Mouse (Mus musculus) CH12.LX (cell line): Measurements from ENCODE around the gene Nid2. TPM values are rescaled to one million over a fixed set of nuclear protein-coding genes. Genes with fewer than 3 reads are reported as not detected.
A peak's percentile ranks its signal among the peaks of the same experiment; 100 is the strongest.

ENCODE experiments used
- DNase-seq: peaks from one replicate; pipeline ENCODE4 v3.0.0-alpha.2; 2013; ENCODE audit errors: extremely low read depth
- H3K27ac ChIP-seq: 2 replicates; pipeline ENCODE4 v1.5.1; 2012; ENCODE audit warnings: low read depth, mild to moderate bottlenecking, control low read depth, moderate library complexity; ENCODE audit not compliant: insufficient read depth
- H3K27me3 ChIP-seq: replicated peaks from 2 replicates; pipeline ENCODE3; 2012; ENCODE audit warnings: inconsistent platforms
- H3K36me3 ChIP-seq, 2 experiments: replicated peaks in 1 of 2; 2 replicates each; pipeline versions ENCODE3 to v1.6.1; 2012; ENCODE audit warnings: inconsistent platforms in 1 of 2, low read length in 1 of 2, mild to moderate bottlenecking in 1 of 2, mixed read lengths in 1 of 2, moderate library complexity in 1 of 2; ENCODE audit not compliant: control insufficient read depth in 1 of 2, insufficient read depth in 1 of 2
- H3K4me1 ChIP-seq, 2 experiments: 2 replicates each; pipeline ENCODE4 v1.6.1; 2012; ENCODE audit warnings: inconsistent platforms in 1 of 2, moderate library complexity in 1 of 2; ENCODE audit not compliant: insufficient read depth in 2 of 2, control insufficient read depth in 1 of 2
- H3K4me2 ChIP-seq: 2 replicates; pipeline ENCODE4 v1.6.1; 2012; ENCODE audit warnings: low read depth, mild to moderate bottlenecking, control low read depth; ENCODE audit not compliant: poor library complexity, insufficient read depth, severe bottlenecking
- H3K4me3 ChIP-seq, 3 experiments: fragments of 150-350 bp in 1 of 3; sonication (generic) in 1 of 3; replicated peaks in 1 of 3; 2 replicates each; pipeline versions ENCODE3 to v1.5.1; 2011 to 2012; ENCODE audit warnings: low read depth in 2 of 3, low read length in 2 of 3, mild to moderate bottlenecking in 2 of 3, moderate library complexity in 2 of 3, control low read depth in 1 of 3, improper control_type of control experiment in 1 of 3, inconsistent platforms in 1 of 3, mixed read lengths in 1 of 3; ENCODE audit not compliant: poor library complexity in 1 of 3
- H3K79me2 ChIP-seq: replicated peaks from 2 replicates; pipeline ENCODE4 v1.6.1; 2012; ENCODE audit warnings: mild to moderate bottlenecking, moderate library complexity; ENCODE audit not compliant: control insufficient read depth, poor library complexity, insufficient read depth, severe bottlenecking; ENCODE audit errors: extremely low read depth
- H3K9ac ChIP-seq: 2 replicates; pipeline ENCODE4 v1.6.1; 2012; ENCODE audit warnings: low read depth, mild to moderate bottlenecking, control low read depth, moderate library complexity; ENCODE audit not compliant: insufficient read depth
- H3K9me3 ChIP-seq: replicated peaks from 2 replicates; pipeline ENCODE3; 2012; ENCODE audit warnings: low read length, inconsistent platforms, mixed read lengths
- CHD1 ChIP-seq: IDR thresholded peaks from 2 replicates; pipeline ENCODE4 v1.6.1; 2012; ENCODE audit warnings: low read depth, low read length, improper control_type of control experiment, inconsistent platforms
- CHD2 ChIP-seq: IDR thresholded peaks from 2 replicates; pipeline ENCODE4 v1.6.1; 2011; ENCODE audit warnings: low read length, improper control_type of control experiment
- CTCF ChIP-seq, 2 experiments: IDR thresholded peaks in 1 of 2; conservative IDR thresholded peaks in 1 of 2; 2 replicates each; pipeline ENCODE4 v1.5.1; 2011 to 2012; ENCODE audit warnings: low read depth in 2 of 2, low read length in 2 of 2, improper control_type of control experiment in 1 of 2, inconsistent platforms in 1 of 2, mild to moderate bottlenecking in 1 of 2, moderate library complexity in 1 of 2
- ELF1 ChIP-seq: IDR thresholded peaks from 2 replicates; pipeline ENCODE4 v1.6.1; 2014; ENCODE audit warnings: low read depth, mild to moderate bottlenecking, inconsistent platforms, low read length, improper control_type of control experiment
- EP300 ChIP-seq: IDR thresholded peaks from 2 replicates; pipeline ENCODE4 v1.6.1; 2011; ENCODE audit warnings: low read length, improper control_type of control experiment
- ETS1 ChIP-seq: conservative IDR thresholded peaks from 2 replicates; pipeline ENCODE4 v1.6.1; 2012; ENCODE audit warnings: low read depth, mild to moderate bottlenecking, inconsistent platforms, low read length, improper control_type of control experiment, moderate library complexity
- HCFC1 ChIP-seq: IDR thresholded peaks from 2 replicates; pipeline ENCODE4 v1.6.1; 2012; ENCODE audit warnings: low read depth, mild to moderate bottlenecking, inconsistent platforms, low read length, improper control_type of control experiment
- IRF4 ChIP-seq: IDR thresholded peaks from 2 replicates; pipeline ENCODE4 v1.6.1; 2014; ENCODE audit warnings: low read depth, mild to moderate bottlenecking, inconsistent platforms, low read length, improper control_type of control experiment
- JUN ChIP-seq: IDR thresholded peaks from 2 replicates; pipeline ENCODE4 v1.6.1; 2011; ENCODE audit warnings: low read depth, mild to moderate bottlenecking, low read length, improper control_type of control experiment, moderate library complexity; ENCODE audit not compliant: insufficient read depth
- JUND ChIP-seq: conservative IDR thresholded peaks from 2 replicates; pipeline ENCODE4 v1.6.1; 2011; ENCODE audit warnings: low read depth, low read length, improper control_type of control experiment
- KAT2A ChIP-seq: IDR thresholded peaks from 2 replicates; pipeline ENCODE4 v1.6.1; 2012; ENCODE audit warnings: low read length, improper control_type of control experiment, inconsistent platforms; ENCODE audit not compliant: insufficient replicate concordance
- MAX ChIP-seq: IDR thresholded peaks from 2 replicates; pipeline ENCODE4 v1.6.1; 2011; ENCODE audit warnings: low read length, improper control_type of control experiment
- MAZ ChIP-seq: IDR thresholded peaks from 2 replicates; pipeline ENCODE4 v1.6.1; 2012; ENCODE audit warnings: low read depth, mild to moderate bottlenecking, inconsistent platforms, low read length, improper control_type of control experiment, moderate library complexity
- MEF2A ChIP-seq: IDR thresholded peaks from 2 replicates; pipeline ENCODE4 v1.6.1; 2014; ENCODE audit warnings: low read depth, mild to moderate bottlenecking, inconsistent platforms, low read length, improper control_type of control experiment, borderline replicate concordance
- MXI1 ChIP-seq: IDR thresholded peaks from 2 replicates; pipeline ENCODE4 v1.6.1; 2011; ENCODE audit warnings: mild to moderate bottlenecking, low read depth, low read length, improper control_type of control experiment
- MYC ChIP-seq: IDR thresholded peaks from 2 replicates; pipeline ENCODE4 v1.6.1; 2011; ENCODE audit warnings: low read depth, mild to moderate bottlenecking, improper control_type of control experiment, low read length
- NRF1 ChIP-seq: IDR thresholded peaks from 2 replicates; pipeline ENCODE4 v1.6.1; 2014; ENCODE audit warnings: low read depth, mild to moderate bottlenecking, inconsistent platforms, low read length, improper control_type of control experiment, moderate library complexity
- PAX5 ChIP-seq: IDR thresholded peaks from 2 replicates; pipeline ENCODE4 v1.6.1; 2012; ENCODE audit warnings: low read length, inconsistent platforms, mixed read lengths
- POLR2AphosphoS2 ChIP-seq: IDR thresholded peaks from 2 replicates; pipeline ENCODE4 v1.6.1; 2011; ENCODE audit warnings: low read depth, low read length, improper control_type of control experiment
- RAD21 ChIP-seq: IDR thresholded peaks from 2 replicates; pipeline ENCODE4 v1.6.1; 2011; ENCODE audit warnings: low read depth, mild to moderate bottlenecking, low read length, improper control_type of control experiment, moderate library complexity
- RCOR1 ChIP-seq: conservative IDR thresholded peaks from 2 replicates; pipeline ENCODE4 v1.6.1; 2012; ENCODE audit warnings: low read depth, mild to moderate bottlenecking, inconsistent platforms, low read length, improper control_type of control experiment
- SMC3 ChIP-seq: IDR thresholded peaks from 2 replicates; pipeline ENCODE4 v1.6.1; 2011; ENCODE audit warnings: low read depth, low read length, improper control_type of control experiment
- TBP ChIP-seq: conservative IDR thresholded peaks from 2 replicates; pipeline ENCODE4 v1.6.1; 2011; ENCODE audit warnings: low read depth, low read length, improper control_type of control experiment
- TCF12 ChIP-seq: IDR thresholded peaks from 2 replicates; pipeline ENCODE4 v1.6.1; 2014; ENCODE audit warnings: low read depth, mild to moderate bottlenecking, inconsistent platforms, low read length, improper control_type of control experiment
- UBTF ChIP-seq: IDR thresholded peaks from 2 replicates; pipeline ENCODE4 v1.6.1; 2012; ENCODE audit warnings: low read depth, mild to moderate bottlenecking, inconsistent platforms, low read length, improper control_type of control experiment, moderate library complexity
- USF2 ChIP-seq: conservative IDR thresholded peaks from 2 replicates; pipeline ENCODE4 v1.6.1; 2011; ENCODE audit warnings: low read depth, low read length, improper control_type of control experiment
- ZC3H11A ChIP-seq: IDR thresholded peaks from 2 replicates; pipeline ENCODE4 v1.6.1; 2012; ENCODE audit warnings: low read depth, mild to moderate bottlenecking, inconsistent platforms, low read length, improper control_type of control experiment
- ZMIZ1 ChIP-seq: IDR thresholded peaks from 2 replicates; pipeline ENCODE4 v1.6.1; 2012; ENCODE audit warnings: low read depth, mild to moderate bottlenecking, inconsistent platforms, low read length, improper control_type of control experiment
- ZNF384 ChIP-seq: IDR thresholded peaks from 2 replicates; pipeline ENCODE4 v1.6.1; 2012; ENCODE audit warnings: low read depth, low read length, improper control_type of control experiment, inconsistent platforms
- dilution Hi-C: fragments of 300-500 bp; cut with MboI; formaldehyde crosslinking; loops from 2 replicates; pipeline ENCODE4 v1.14.3; 2020; ENCODE audit warnings: low sequenced_read_pairs; ENCODE audit not compliant: extremely low pct_unique_long_range_greater_than_20kb, extremely low pct_ligation_motif_present
- in situ Hi-C: fragments of 300-500 bp; cut with MboI; formaldehyde crosslinking; loops from 3 replicates; pipeline ENCODE4 v1.14.3; 2019; ENCODE audit warnings: low sequenced_read_pairs, low pct_ligation_motif_present, low pct_unique_long_range_greater_than_20kb, mixed read lengths
- polyA plus RNA-seq: library from polyadenylated mRNA; unstranded; fragments of >175 nt; gene quantifications from 2 replicates; pipeline ENCODE4 v1.2.1, GENCODE M21; 2012; ENCODE audit warnings: low read depth; ENCODE audit not compliant: insufficient read length
- total RNA-seq, 2 experiments: library from RNA; depleted of rRNA; stranded (reverse); fragments of 300-350 nt in 1 of 2; fragments of >200 nt in 1 of 2; gene quantifications; 2 replicates each; pipeline ENCODE4 v1.2.3; 2012 to 2014

The Nid2 gene
- total and polyA plus RNA-seq, 3 experiments: 0.58 to 2.1 (median 1.3) TPM

DNA sequence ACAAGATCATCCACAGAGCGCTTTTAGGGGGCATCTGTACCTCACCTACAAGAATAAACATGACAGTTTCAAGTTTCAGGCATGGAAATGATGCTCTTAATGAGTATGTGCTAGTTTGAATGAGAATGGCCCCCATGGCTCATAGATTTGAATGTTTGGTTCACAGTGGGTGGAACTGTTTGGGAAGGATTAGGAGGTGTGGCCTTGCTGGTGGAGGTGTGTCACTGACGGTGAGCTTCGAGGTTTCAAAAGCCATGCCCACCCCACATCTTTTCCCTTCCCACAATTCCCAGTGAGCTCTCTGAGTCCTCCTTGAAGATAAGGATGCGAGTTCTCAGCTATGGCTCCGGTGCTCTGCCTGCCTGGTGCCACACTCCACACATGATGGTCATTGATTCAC is 70.6 kb downstream of the Nid2 start:
- Histone ChIP-seq H3K27ac (no peak overlapping the region), H3K27me3 (no peaks in the 10 kb centered on the region), H3K79me2 (peaks cover 24% of the 10 kb centered on the region), H3K9ac (no peak overlapping the region), H3K4me2 (no peak overlapping the region), H3K36me3 (peaks cover 25 to 42% of the 10 kb centered on the region in 2 experiments), H3K9me3 (peaks cover 6% of the 10 kb centered on the region), H3K4me1 (peaks cover 0 to 9% of the 10 kb centered on the region in 2 experiments; a peak in 2 of 4 replicates), H3K4me3 (no peak overlapping the region)
- in situ Hi-C loops: no loop called here
- dilution Hi-C loops: no loop called here
- no peak for DNase-seq
- no peak for TF ChIP-seq ZC3H11A
- TF ChIP-seq MYC: no peak
- no peak for TF ChIP-seq CHD1
- no peak for TF ChIP-seq USF2
- TF ChIP-seq MAZ: no peak
- no peak for TF ChIP-seq KAT2A
- no peak for TF ChIP-seq ELF1
- no peak for TF ChIP-seq CTCF (conservative IDR thresholded peaks at IDR 0.05 in 1 of 2, IDR thresholded peaks at IDR 0.05 in 1 of 2; ENCODE audit: low read depth in 2 of 2, low read length in 2 of 2)
- no peak for TF ChIP-seq UBTF
- TF ChIP-seq ZNF384: no peak
- TF ChIP-seq PAX5: no peak
- TF ChIP-seq EP300: no peak
- no peak for TF ChIP-seq RAD21
- no peak for TF ChIP-seq POLR2AphosphoS2
- no peak for TF ChIP-seq MAX
- no peak for TF ChIP-seq IRF4
- no peak for TF ChIP-seq TCF12
- TF ChIP-seq JUN: no peak
- TF ChIP-seq SMC3: no peak
- TF ChIP-seq, all 38 proteins: peak for 0

- dilution Hi-C loops (no loop called here), in situ Hi-C loops (no loop called here)
- peaks cover 17 to 29% of the 10 kb centered on the region in 2 experiments for H3K36me3 ChIP-seq
- peaks cover 6% of the 10 kb centered on the region for H3K9me3 ChIP-seq
- H3K4me2 ChIP-seq: peak within 1 kb of the TSS; percentile 86
- peaks cover 22% of the 10 kb centered on the region for H3K79me2 ChIP-seq
- peak within 1 kb of the TSS; percentile 81 to 85 (median 85) for H3K4me3 ChIP-seq
- no peak within 1 kb of the TSS for H3K27ac ChIP-seq
- H3K9ac ChIP-seq: peak within 1 kb of the TSS; percentile 85
- peak; percentile 93 for DNase-seq
- H3K27me3 ChIP-seq: peaks cover 4% of the 10 kb centered on the region
- peaks cover 0 to 9% of the 10 kb centered on the region in 2 experiments; a peak in 2 of 4 replicates for H3K4me1 ChIP-seq
- TF ChIP-seq UBTF (peak; percentile 78; the same call in 1 of the 2 replicates), HCFC1 (peak; percentile 86), CHD1 (no peak), TBP (peak; percentile 77), ZMIZ1 (peak; percentile 83), NRF1 (peak; percentile 59), RAD21 (no peak), ZNF384 (peak; percentile 90), POLR2AphosphoS2 (peak; percentile 69; the same call in 1 of the 2 replicates), MAZ (peak; percentile 15; the same call in 1 of the 2 replicates), CHD2 (peak; percentile 79), ELF1 (peak; percentile 81), MAX (peak; percentile 26; the same call in 1 of the 2 replicates), TCF12 (peak; percentile 58), MEF2A (0 out of 2 replicates have a peak, but pooled peaks have one; percentile 27), MXI1 (peak; percentile 49), ETS1 (no peak), RCOR1 (no peak), JUND (no peak)
Observed at GRCm38 (mm10) chr14:19823321-19824142, 72.5 kb downstream of the Nid2 start, which contains the start of gene Rtraf. Gene Rtraf, minus strand, starts transcription at chr14:19823824.
